Mouse (Mus musculus) CH12.LX (cell line): ENCODE results near the gene Rps24. TPM values are rescaled to one million over a fixed set of nuclear protein-coding genes. Genes with fewer than 3 reads are reported as not detected.
A peak's percentile ranks its signal among the peaks of the same experiment; 100 is the strongest.

Source experiments
- DNase-seq: peaks from one replicate; pipeline ENCODE4 v3.0.0-alpha.2; 2013; ENCODE audit errors: extremely low read depth
- H3K27ac ChIP-seq: 2 replicates; pipeline ENCODE4 v1.5.1; 2012; ENCODE audit warnings: low read depth, mild to moderate bottlenecking, control low read depth, moderate library complexity; ENCODE audit not compliant: insufficient read depth
- H3K27me3 ChIP-seq: replicated peaks from 2 replicates; pipeline ENCODE3; 2012; ENCODE audit warnings: inconsistent platforms
- H3K36me3 ChIP-seq, 2 experiments: replicated peaks in 1 of 2; 2 replicates each; pipeline versions ENCODE3 to v1.6.1; 2012; ENCODE audit warnings: inconsistent platforms in 1 of 2, low read length in 1 of 2, mild to moderate bottlenecking in 1 of 2, mixed read lengths in 1 of 2, moderate library complexity in 1 of 2; ENCODE audit not compliant: control insufficient read depth in 1 of 2, insufficient read depth in 1 of 2
- H3K4me1 ChIP-seq, 2 experiments: 2 replicates each; pipeline ENCODE4 v1.6.1; 2012; ENCODE audit warnings: inconsistent platforms in 1 of 2, moderate library complexity in 1 of 2; ENCODE audit not compliant: insufficient read depth in 2 of 2, control insufficient read depth in 1 of 2
- H3K4me2 ChIP-seq: 2 replicates; pipeline ENCODE4 v1.6.1; 2012; ENCODE audit warnings: low read depth, mild to moderate bottlenecking, control low read depth; ENCODE audit not compliant: poor library complexity, insufficient read depth, severe bottlenecking
- H3K4me3 ChIP-seq, 3 experiments: fragments of 150-350 bp in 1 of 3; sonication (generic) in 1 of 3; replicated peaks in 1 of 3; 2 replicates each; pipeline versions ENCODE3 to v1.5.1; 2011 to 2012; ENCODE audit warnings: low read depth in 2 of 3, low read length in 2 of 3, mild to moderate bottlenecking in 2 of 3, moderate library complexity in 2 of 3, control low read depth in 1 of 3, improper control_type of control experiment in 1 of 3, inconsistent platforms in 1 of 3, mixed read lengths in 1 of 3; ENCODE audit not compliant: poor library complexity in 1 of 3
- H3K79me2 ChIP-seq: replicated peaks from 2 replicates; pipeline ENCODE4 v1.6.1; 2012; ENCODE audit warnings: mild to moderate bottlenecking, moderate library complexity; ENCODE audit not compliant: control insufficient read depth, poor library complexity, insufficient read depth, severe bottlenecking; ENCODE audit errors: extremely low read depth
- H3K9ac ChIP-seq: 2 replicates; pipeline ENCODE4 v1.6.1; 2012; ENCODE audit warnings: low read depth, mild to moderate bottlenecking, control low read depth, moderate library complexity; ENCODE audit not compliant: insufficient read depth
- H3K9me3 ChIP-seq: replicated peaks from 2 replicates; pipeline ENCODE3; 2012; ENCODE audit warnings: low read length, inconsistent platforms, mixed read lengths
- BHLHE40 ChIP-seq: IDR thresholded peaks from 2 replicates; pipeline ENCODE4 v1.6.1; 2011; ENCODE audit warnings: mild to moderate bottlenecking, low read depth, low read length, improper control_type of control experiment
- CHD2 ChIP-seq: IDR thresholded peaks from 2 replicates; pipeline ENCODE4 v1.6.1; 2011; ENCODE audit warnings: low read length, improper control_type of control experiment
- CTCF ChIP-seq, 2 experiments: IDR thresholded peaks in 1 of 2; conservative IDR thresholded peaks in 1 of 2; 2 replicates each; pipeline ENCODE4 v1.5.1; 2011 to 2012; ENCODE audit warnings: low read depth in 2 of 2, low read length in 2 of 2, improper control_type of control experiment in 1 of 2, inconsistent platforms in 1 of 2, mild to moderate bottlenecking in 1 of 2, moderate library complexity in 1 of 2
- E2F4 ChIP-seq: IDR thresholded peaks from 2 replicates; pipeline ENCODE4 v1.6.1; 2011; ENCODE audit warnings: low read depth, low read length, improper control_type of control experiment; ENCODE audit not compliant: insufficient replicate concordance
- ELF1 ChIP-seq: IDR thresholded peaks from 2 replicates; pipeline ENCODE4 v1.6.1; 2014; ENCODE audit warnings: low read depth, mild to moderate bottlenecking, inconsistent platforms, low read length, improper control_type of control experiment
- EP300 ChIP-seq: IDR thresholded peaks from 2 replicates; pipeline ENCODE4 v1.6.1; 2011; ENCODE audit warnings: low read length, improper control_type of control experiment
- ETS1 ChIP-seq: conservative IDR thresholded peaks from 2 replicates; pipeline ENCODE4 v1.6.1; 2012; ENCODE audit warnings: low read depth, mild to moderate bottlenecking, inconsistent platforms, low read length, improper control_type of control experiment, moderate library complexity
- GABPA ChIP-seq: IDR thresholded peaks from 2 replicates; pipeline ENCODE4 v1.6.1; 2012; ENCODE audit warnings: low read depth, low read length, improper control_type of control experiment, inconsistent platforms; ENCODE audit not compliant: insufficient replicate concordance
- IRF4 ChIP-seq: IDR thresholded peaks from 2 replicates; pipeline ENCODE4 v1.6.1; 2014; ENCODE audit warnings: low read depth, mild to moderate bottlenecking, inconsistent platforms, low read length, improper control_type of control experiment
- JUN ChIP-seq: IDR thresholded peaks from 2 replicates; pipeline ENCODE4 v1.6.1; 2011; ENCODE audit warnings: low read depth, mild to moderate bottlenecking, low read length, improper control_type of control experiment, moderate library complexity; ENCODE audit not compliant: insufficient read depth
- KAT2A ChIP-seq: IDR thresholded peaks from 2 replicates; pipeline ENCODE4 v1.6.1; 2012; ENCODE audit warnings: low read length, improper control_type of control experiment, inconsistent platforms; ENCODE audit not compliant: insufficient replicate concordance
- MAFK ChIP-seq: IDR thresholded peaks from 2 replicates; pipeline ENCODE4 v1.6.1; 2011; ENCODE audit warnings: low read length, improper control_type of control experiment; ENCODE audit not compliant: insufficient replicate concordance
- MAX ChIP-seq: IDR thresholded peaks from 2 replicates; pipeline ENCODE4 v1.6.1; 2011; ENCODE audit warnings: low read length, improper control_type of control experiment
- MAZ ChIP-seq: IDR thresholded peaks from 2 replicates; pipeline ENCODE4 v1.6.1; 2012; ENCODE audit warnings: low read depth, mild to moderate bottlenecking, inconsistent platforms, low read length, improper control_type of control experiment, moderate library complexity
- MEF2A ChIP-seq: IDR thresholded peaks from 2 replicates; pipeline ENCODE4 v1.6.1; 2014; ENCODE audit warnings: low read depth, mild to moderate bottlenecking, inconsistent platforms, low read length, improper control_type of control experiment, borderline replicate concordance
- MXI1 ChIP-seq: IDR thresholded peaks from 2 replicates; pipeline ENCODE4 v1.6.1; 2011; ENCODE audit warnings: mild to moderate bottlenecking, low read depth, low read length, improper control_type of control experiment
- MYC ChIP-seq: IDR thresholded peaks from 2 replicates; pipeline ENCODE4 v1.6.1; 2011; ENCODE audit warnings: low read depth, mild to moderate bottlenecking, improper control_type of control experiment, low read length
- NRF1 ChIP-seq: IDR thresholded peaks from 2 replicates; pipeline ENCODE4 v1.6.1; 2014; ENCODE audit warnings: low read depth, mild to moderate bottlenecking, inconsistent platforms, low read length, improper control_type of control experiment, moderate library complexity
- PAX5 ChIP-seq: IDR thresholded peaks from 2 replicates; pipeline ENCODE4 v1.6.1; 2012; ENCODE audit warnings: low read length, inconsistent platforms, mixed read lengths
- RAD21 ChIP-seq: IDR thresholded peaks from 2 replicates; pipeline ENCODE4 v1.6.1; 2011; ENCODE audit warnings: low read depth, mild to moderate bottlenecking, low read length, improper control_type of control experiment, moderate library complexity
- RCOR1 ChIP-seq: conservative IDR thresholded peaks from 2 replicates; pipeline ENCODE4 v1.6.1; 2012; ENCODE audit warnings: low read depth, mild to moderate bottlenecking, inconsistent platforms, low read length, improper control_type of control experiment
- SMC3 ChIP-seq: IDR thresholded peaks from 2 replicates; pipeline ENCODE4 v1.6.1; 2011; ENCODE audit warnings: low read depth, low read length, improper control_type of control experiment
- TBP ChIP-seq: conservative IDR thresholded peaks from 2 replicates; pipeline ENCODE4 v1.6.1; 2011; ENCODE audit warnings: low read depth, low read length, improper control_type of control experiment
- TCF12 ChIP-seq: IDR thresholded peaks from 2 replicates; pipeline ENCODE4 v1.6.1; 2014; ENCODE audit warnings: low read depth, mild to moderate bottlenecking, inconsistent platforms, low read length, improper control_type of control experiment
- ZC3H11A ChIP-seq: IDR thresholded peaks from 2 replicates; pipeline ENCODE4 v1.6.1; 2012; ENCODE audit warnings: low read depth, mild to moderate bottlenecking, inconsistent platforms, low read length, improper control_type of control experiment
- ZMIZ1 ChIP-seq: IDR thresholded peaks from 2 replicates; pipeline ENCODE4 v1.6.1; 2012; ENCODE audit warnings: low read depth, mild to moderate bottlenecking, inconsistent platforms, low read length, improper control_type of control experiment
- dilution Hi-C: fragments of 300-500 bp; cut with MboI; formaldehyde crosslinking; loops from 2 replicates; pipeline ENCODE4 v1.14.3; 2020; ENCODE audit warnings: low sequenced_read_pairs; ENCODE audit not compliant: extremely low pct_unique_long_range_greater_than_20kb, extremely low pct_ligation_motif_present
- in situ Hi-C: fragments of 300-500 bp; cut with MboI; formaldehyde crosslinking; loops from 3 replicates; pipeline ENCODE4 v1.14.3; 2019; ENCODE audit warnings: low sequenced_read_pairs, low pct_ligation_motif_present, low pct_unique_long_range_greater_than_20kb, mixed read lengths
- polyA plus RNA-seq: library from polyadenylated mRNA; unstranded; fragments of >175 nt; gene quantifications from 2 replicates; pipeline ENCODE4 v1.2.1, GENCODE M21; 2012; ENCODE audit warnings: low read depth; ENCODE audit not compliant: insufficient read length
- total RNA-seq, 2 experiments: library from RNA; depleted of rRNA; stranded (reverse); fragments of 300-350 nt in 1 of 2; fragments of >200 nt in 1 of 2; gene quantifications; 2 replicates each; pipeline ENCODE4 v1.2.3; 2012 to 2014

Rps24 gene
- total and polyA plus RNA-seq, 3 experiments: 2,823 to 7,430 (median 3,420) TPM

GRCm38 (mm10) chr14:24525137-24525536, 38.2 kb downstream of the Rps24 start:
- in situ Hi-C loops: no loop called here
- TF ChIP-seq TCF12 (no peak), MAX (no peak), PAX5 (no peak), MAZ (no peak), SMC3 (no peak), ELF1 (no peak), ZMIZ1 (no peak), EP300 (no peak), JUN (no peak), E2F4 (no peak), MYC (no peak), IRF4 (no peak)
- H3K4me1 ChIP-seq: peaks cover 0 to 9% of the 10 kb centered on the region in 2 experiments; a peak in 2 of 4 replicates
- H3K4me2 ChIP-seq: no peak overlapping the region; the same call in 1 of the 2 replicates
- H3K79me2 ChIP-seq: no peaks in the 10 kb centered on the region
- H3K27ac ChIP-seq: no peak overlapping the region
- DNase-seq: no peak
- H3K27me3 ChIP-seq: peaks cover 17% of the 10 kb centered on the region
- no peaks in the 10 kb centered on the region for H3K36me3 ChIP-seq
- no peaks in the 10 kb centered on the region for H3K9me3 ChIP-seq
- dilution Hi-C loops: no loop called here
- H3K9ac ChIP-seq: no peak overlapping the region
- H3K4me3 ChIP-seq: no peak overlapping the region

- TF ChIP-seq RAD21: no peak
- no peak for TF ChIP-seq E2F4
- TF ChIP-seq ETS1: no peak
- no peak for TF ChIP-seq ZC3H11A
- no peak for TF ChIP-seq BHLHE40
- no peak for TF ChIP-seq CHD2
- no peak for TF ChIP-seq KAT2A
- TF ChIP-seq IRF4: no peak
- no peak for TF ChIP-seq GABPA
- no peak for TF ChIP-seq MAZ
- TF ChIP-seq MAFK: no peak
- no peak for TF ChIP-seq MXI1
- TF ChIP-seq NRF1: no peak
- no peak for TF ChIP-seq ZMIZ1
- TF ChIP-seq CTCF (conservative IDR thresholded peaks at IDR 0.05 in 1 of 2, IDR thresholded peaks at IDR 0.05 in 1 of 2; ENCODE audit: low read depth in 2 of 2, low read length in 2 of 2): no peak
- no peak for TF ChIP-seq TBP
- TF ChIP-seq MEF2A: no peak
- TF ChIP-seq PAX5: no peak
- TF ChIP-seq JUN: no peak
- no peak for TF ChIP-seq RCOR1
- Histone ChIP-seq H3K9ac (no peak overlapping the region), H3K27me3 (peaks cover 17% of the 10 kb centered on the region), H3K4me2 (peak overlapping the region; percentile 14; the same call in 1 of the 2 replicates), H3K27ac (no peak overlapping the region), H3K4me3 (no peak overlapping the region), H3K4me1 (peaks cover 0 to 9% of the 10 kb centered on the region in 2 experiments; a peak in 2 of 4 replicates), H3K9me3 (no peaks in the 10 kb centered on the region), H3K36me3 (no peaks in the 10 kb centered on the region), H3K79me2 (no peaks in the 10 kb centered on the region)
- in situ Hi-C loops: no loop called here
- no peak for DNase-seq
- dilution Hi-C loops: no loop called here
Measured at GRCm38 (mm10) chr14:24525677-24526415, 38.9 kb downstream of the Rps24 start.
